Mouse (Mus musculus) olfactory bulb, adult 2 months (tissue): Measurements from ENCODE around the gene Arhgef1. TPM values are rescaled to one million over a fixed set of nuclear protein-coding genes. Genes with fewer than 3 reads are reported as not detected.

Experiments used
- H3K27ac ChIP-seq: fragments of 200-500 bp; 2 replicates; pipeline ENCODE4 v1.5.1; 2012; ENCODE audit warnings: low read depth, low read length; ENCODE audit not compliant: insufficient read depth
- H3K4me1 ChIP-seq: fragments of 200-500 bp; 2 replicates; pipeline ENCODE4 v1.6.1; 2012; ENCODE audit warnings: low read length; ENCODE audit not compliant: control insufficient read depth, insufficient read depth
- H3K4me3 ChIP-seq: fragments of 200-500 bp; 2 replicates; pipeline ENCODE4 v1.5.1; 2012; ENCODE audit warnings: mild to moderate bottlenecking, low read depth, low read length, moderate library complexity; ENCODE audit not compliant: insufficient read depth
- CTCF ChIP-seq: fragments of 200-500 bp; IDR thresholded peaks from 2 replicates; pipeline ENCODE4 v1.5.1; 2012; ENCODE audit warnings: low read depth, mild to moderate bottlenecking, low read length, moderate library complexity; ENCODE audit not compliant: insufficient read depth
- POLR2A ChIP-seq: fragments of 200-500 bp; IDR thresholded peaks from 2 replicates; pipeline ENCODE4 v1.6.1; 2012; ENCODE audit warnings: mild to moderate bottlenecking, low read depth, low read length, moderate library complexity; ENCODE audit not compliant: insufficient read depth
- WGBS: fragments of 180-500 bp; shearing (Covaris S2); methylation state at CpG from one replicate; pipeline ENCODE4 v1.1.7; 2018; 5-methylcytosine and 5-hydroxymethylcytosine counted together
- polyA plus RNA-seq: library from polyadenylated mRNA; stranded (reverse); fragments of >200 nt; gene quantifications from 2 replicates; pipeline ENCODE4 v1.2.4, GENCODE M21; 2012; ENCODE audit warnings: low replicate concordance; ENCODE audit not compliant: missing spikeins, insufficient read depth, insufficient read length

Gene Arhgef1
- polyA plus RNA-seq, 1 experiment: 291 TPM

DNA sequence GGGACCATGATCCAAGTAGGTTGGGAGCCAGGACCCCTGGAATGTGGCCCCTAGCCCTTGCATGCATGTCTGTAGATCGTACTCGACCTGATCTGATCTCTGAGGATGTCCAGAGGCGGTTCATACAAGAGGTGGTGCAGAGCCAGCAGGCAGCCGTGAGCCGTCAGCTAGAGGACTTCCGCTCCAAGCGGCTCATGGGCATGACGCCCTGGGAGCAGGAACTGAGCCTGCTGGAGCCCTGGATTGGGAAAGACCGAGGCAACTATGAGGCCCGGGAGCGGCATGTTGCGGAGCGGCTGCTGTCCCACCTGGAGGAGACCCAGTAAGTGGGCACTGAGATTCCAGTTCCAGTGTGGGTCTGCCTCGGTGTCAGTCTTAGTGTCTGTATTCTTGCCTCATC lies 9.8 kb downstream of the Arhgef1 start:
- Histone ChIP-seq H3K27ac (no peak overlapping the region), H3K4me1 (peaks cover 7% of the 10 kb centered on the region), H3K4me3 (no peak overlapping the region)
- WGBS: 88% methylated on average over 14 of the region's 14 CpGs
- TF ChIP-seq CTCF (no peak), POLR2A (no peak)

DNA sequence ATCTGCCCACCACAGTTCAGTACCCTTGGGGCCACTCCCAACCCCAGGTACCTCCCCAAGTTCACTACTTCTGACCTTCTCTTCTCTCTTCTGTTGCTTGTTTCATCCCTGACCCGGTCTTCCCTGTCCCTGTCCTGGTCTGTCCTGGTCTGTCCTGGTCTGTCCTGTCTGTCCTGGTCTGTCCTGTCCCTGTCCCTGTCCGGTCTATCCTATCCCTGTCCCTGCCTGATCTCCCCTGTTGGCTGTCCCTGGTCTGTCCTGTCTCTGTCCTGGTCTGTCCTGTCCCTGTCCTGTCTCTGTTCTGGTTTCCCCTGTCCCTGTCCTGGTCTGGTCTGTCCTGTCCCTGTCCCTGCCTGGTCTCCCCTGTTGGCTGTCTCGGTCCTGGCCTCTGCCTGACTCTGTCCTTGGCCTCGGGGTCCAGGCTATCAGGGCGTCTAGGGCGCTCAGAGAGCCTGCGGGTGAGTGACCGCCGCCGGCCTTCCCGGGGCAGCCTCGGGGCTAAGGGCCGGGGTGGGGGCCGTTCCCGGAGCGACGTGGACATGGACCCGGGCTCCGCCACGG lies 16.1 kb downstream of the Arhgef1 start:
- H3K27ac ChIP-seq: no peak overlapping the region
- 94% methylated on average over 20 of the region's 20 CpGs for WGBS
- TF ChIP-seq POLR2A (no peak), CTCF (no peak)
- no peak overlapping the region for H3K4me3 ChIP-seq
- peaks cover 20% of the 10 kb centered on the region for H3K4me1 ChIP-seq

DNA sequence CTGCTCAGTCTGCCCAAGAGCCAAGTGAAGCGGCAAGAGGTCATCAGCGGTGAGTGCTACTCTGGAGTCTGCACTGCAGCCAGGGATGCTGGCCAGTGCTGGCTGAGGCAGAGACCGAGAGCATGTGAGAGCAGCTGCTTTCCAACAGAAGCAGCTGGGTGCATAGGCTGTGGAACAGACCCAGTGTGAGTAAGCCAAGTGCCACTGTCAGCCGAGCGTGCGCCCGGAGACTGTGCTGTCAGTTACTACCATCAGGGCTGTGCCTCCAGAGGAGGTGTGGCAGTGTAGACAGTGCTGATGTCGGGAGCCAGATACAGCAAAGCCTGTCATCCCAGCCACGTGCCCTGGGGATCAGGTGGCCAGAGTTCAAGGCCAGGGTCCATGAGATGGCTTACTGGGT lies 17.0 kb downstream of the Arhgef1 start:
- no peak overlapping the region for H3K4me3 ChIP-seq
- no peak overlapping the region; the same call in 1 of the 2 replicates for H3K27ac ChIP-seq
- TF ChIP-seq POLR2A (no peak), CTCF (no peak)
- 52% methylated on average over 9 of the region's 9 CpGs for WGBS
- H3K4me1 ChIP-seq: peaks cover 20% of the 10 kb centered on the region

DNA sequence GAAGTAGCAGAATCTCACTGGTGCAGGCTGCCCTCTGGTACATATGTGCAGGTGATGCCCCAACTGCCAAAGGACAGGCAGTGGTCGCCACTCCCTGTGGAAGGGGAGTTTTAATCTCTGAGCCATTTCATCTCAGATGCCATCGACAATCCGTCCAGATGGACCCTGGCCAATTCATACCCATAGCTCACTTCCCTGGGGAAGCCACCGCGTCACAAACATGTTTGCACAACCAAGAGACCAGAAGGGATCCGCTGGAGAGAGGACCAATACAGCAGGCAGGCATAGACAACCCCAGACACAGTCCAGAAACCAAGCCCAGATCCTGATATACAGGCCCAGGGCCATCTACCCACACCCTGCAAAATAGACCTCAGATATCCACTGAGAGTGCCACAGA lies 27.8 kb downstream of the Arhgef1 start:
- peaks cover 30% of the 10 kb centered on the region for H3K4me1 ChIP-seq
- no peak overlapping the region for H3K27ac ChIP-seq
- TF ChIP-seq POLR2A (no peak), CTCF (no peak)
- H3K4me3 ChIP-seq: no peak overlapping the region
- WGBS: 67% methylated on average over 6 of the region's 6 CpGs

DNA sequence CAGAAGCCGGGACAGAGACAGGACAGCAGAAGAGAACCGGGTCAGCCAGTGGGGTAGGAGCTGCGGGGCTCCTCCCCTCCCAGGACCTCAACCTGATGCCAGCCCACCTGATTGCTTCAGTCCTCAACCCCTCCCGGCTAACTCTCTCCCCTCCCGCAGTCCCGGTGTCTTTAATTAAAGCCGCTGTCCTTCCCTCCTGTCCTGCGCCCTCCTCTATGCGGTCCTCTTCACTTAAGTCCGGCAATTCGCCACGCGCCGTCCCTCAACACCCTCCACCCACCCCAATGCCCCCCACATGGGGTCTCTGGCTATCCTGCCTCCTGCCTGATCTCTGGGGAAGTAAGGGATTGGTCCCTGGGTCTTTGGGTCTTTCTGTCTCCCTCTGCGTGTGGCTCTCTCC lies 28.9 kb downstream of the Arhgef1 start:
- WGBS: 6% methylated on average over 14 of the region's 15 CpGs
- Histone ChIP-seq H3K27ac (no peak overlapping the region), H3K4me3 (no peak overlapping the region), H3K4me1 (peaks cover 30% of the 10 kb centered on the region)
- no peak for TF ChIP-seq CTCF
- TF ChIP-seq POLR2A: no peak

DNA sequence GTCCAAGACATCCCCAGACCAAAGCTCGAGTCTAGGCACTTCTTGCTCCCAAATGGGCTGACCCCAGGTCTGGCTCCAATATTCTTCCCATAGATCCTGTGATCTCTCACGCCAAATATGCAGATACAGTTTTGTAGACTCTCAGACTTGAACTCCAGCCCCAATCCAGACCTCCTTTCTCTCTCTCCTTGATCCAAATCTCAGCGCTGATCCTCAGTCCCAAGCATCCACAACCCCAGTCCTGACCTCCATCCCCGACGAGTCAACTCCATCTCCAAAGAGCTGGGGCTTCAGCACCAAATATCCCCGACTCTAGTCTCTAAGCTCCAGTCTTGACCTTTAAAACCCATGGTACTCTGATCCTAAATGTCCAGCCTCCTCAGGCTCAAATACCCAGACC lies 40.9 kb downstream of the Arhgef1 start:
- no peak for TF ChIP-seq POLR2A
- no peak for TF ChIP-seq CTCF
- no peak overlapping the region for H3K27ac ChIP-seq
- 37% methylated on average over 6 of the region's 6 CpGs for WGBS
- H3K4me3 ChIP-seq: no peak overlapping the region
- H3K4me1 ChIP-seq: peaks cover 26% of the 10 kb centered on the region

DNA sequence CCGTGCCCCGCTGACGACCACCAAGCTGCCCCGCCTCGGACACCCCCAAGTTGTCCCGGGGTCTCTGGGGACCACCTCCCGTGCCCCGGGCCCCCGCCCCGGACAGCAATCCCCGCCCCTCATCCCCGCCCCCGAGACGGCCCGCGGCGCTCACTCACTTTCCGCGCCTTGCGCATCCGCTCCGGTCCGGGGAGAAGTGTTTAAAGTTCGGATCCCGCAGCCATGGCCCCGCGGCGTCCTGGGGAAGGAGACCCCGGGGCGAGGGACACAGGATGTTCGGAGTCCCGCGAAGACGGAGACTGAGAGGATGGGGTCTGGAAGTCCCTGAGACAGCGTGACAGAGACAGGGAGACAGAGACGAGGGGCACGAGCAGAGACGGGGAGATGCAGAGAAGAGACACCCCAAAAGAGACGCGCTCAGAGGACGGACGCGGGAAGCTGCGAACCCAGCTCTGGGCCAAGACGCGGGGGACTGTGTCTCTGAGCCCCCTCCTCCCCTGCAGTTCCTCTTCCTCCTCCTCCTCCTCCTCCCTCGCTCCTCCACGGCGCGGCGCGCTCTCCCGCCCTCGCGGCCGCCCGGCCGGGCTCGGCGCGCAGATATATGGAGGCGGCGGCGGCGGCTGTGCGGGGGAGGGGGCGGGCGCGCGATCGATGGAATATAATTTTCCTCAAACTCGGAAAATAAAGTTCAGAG lies 41.7 kb downstream of the Arhgef1 start, which contains the start of gene Gm4881:
Gm4881 (minus strand) TSS at position 238 of the 694 bp plus-strand sequence.
- Histone ChIP-seq H3K27ac (no peak within 1 kb of the TSS), H3K4me3 (peak within 1 kb of the TSS; percentile 17), H3K4me1 (peaks cover 28% of the 10 kb centered on the region)
- WGBS: 1% methylated on average over 72 of the region's 72 CpGs
- TF ChIP-seq CTCF (no peak), POLR2A (no peak)

DNA sequence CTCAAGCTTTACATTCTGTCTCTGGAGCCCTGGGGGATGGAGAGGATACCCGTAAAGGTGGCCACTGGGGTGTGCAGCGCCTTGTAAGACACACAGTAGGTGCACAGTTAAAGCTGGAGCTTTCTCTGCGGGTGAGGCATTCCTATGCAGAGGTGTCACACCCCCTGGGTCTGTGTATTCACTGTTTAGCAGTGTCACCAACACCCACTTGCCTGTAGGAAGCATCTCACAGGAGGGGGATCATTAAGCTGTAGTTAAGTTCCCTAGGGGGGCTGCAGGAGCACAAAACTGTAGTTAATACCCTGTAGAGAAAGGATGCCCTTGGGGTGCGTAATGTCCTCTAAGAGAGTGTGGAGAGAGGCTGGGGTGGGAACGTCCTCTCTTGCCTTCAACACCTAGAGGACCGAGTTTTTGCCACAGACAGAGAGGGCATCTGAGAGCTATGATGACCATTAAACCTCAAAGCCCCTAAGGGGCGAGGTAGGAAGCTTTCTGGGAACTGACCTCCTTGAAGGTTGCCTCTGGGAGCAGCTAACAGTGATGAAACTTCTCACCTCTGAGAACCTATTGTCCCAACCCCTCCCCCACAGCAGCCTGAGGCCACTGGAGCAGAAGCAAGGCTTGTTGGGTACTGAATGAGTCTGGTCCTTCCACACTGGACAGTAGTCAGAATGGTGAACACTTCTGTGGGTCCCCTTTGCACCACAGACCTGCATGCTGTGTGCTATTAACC lies 44.8 kb downstream of the Arhgef1 start:
- WGBS: 20% methylated on average over 7 of the region's 7 CpGs
- TF ChIP-seq POLR2A (no peak), CTCF (no peak)
- Histone ChIP-seq H3K4me3 (no peak overlapping the region), H3K27ac (no peak overlapping the region), H3K4me1 (peaks cover 32% of the 10 kb centered on the region)

DNA sequence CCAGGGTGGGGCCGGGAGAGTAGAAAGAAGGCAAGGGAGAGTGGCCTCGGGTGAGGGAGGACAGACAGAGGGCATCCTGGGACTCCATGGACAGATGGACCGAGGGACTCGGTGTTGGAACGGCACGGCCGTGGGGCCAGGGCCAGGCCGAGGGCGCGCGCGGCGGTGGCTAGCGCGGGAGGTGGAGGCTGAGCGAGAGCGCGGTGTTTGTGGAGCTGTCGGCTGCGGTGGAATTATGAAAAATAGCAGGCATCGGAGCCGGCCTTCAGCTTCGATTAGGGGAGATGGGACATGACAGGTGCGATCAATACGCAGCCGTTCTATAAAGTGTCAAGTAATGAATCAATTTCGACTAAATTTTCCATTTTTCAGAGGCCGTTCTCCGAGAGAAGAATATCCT lies 46.1 kb downstream of the Arhgef1 start:
- Histone ChIP-seq H3K27ac (no peak overlapping the region), H3K4me3 (no peak overlapping the region), H3K4me1 (peaks cover 32% of the 10 kb centered on the region)
- WGBS: 9% methylated on average over 29 of the region's 29 CpGs
- TF ChIP-seq POLR2A: no peak
- no peak for TF ChIP-seq CTCF
